Mouse (Mus musculus): ENCODE measurements around the gene Sema6b.

Gene Sema6b

GRCm38 (mm10) chr17:56117251-56117710 is 22.9 kb downstream of the Sema6b start, which contains the start of gene Plin5:
Plin5 (minus strand) TSS chr17:56117596.
- peak; percentile 99 for DNase-seq

- peak; percentile 92 for DNase-seq
These were observed 23.9 kb downstream of the Sema6b start for GRCm38 (mm10) chr17:56116193-56116592.

- DNase-seq: peak; percentile 90
These were observed 27.4 kb downstream of the Sema6b start for GRCm38 (mm10) chr17:56112743-56113142.

- DNase-seq: peak; percentile 96
These were observed 28.3 kb downstream of the Sema6b start for GRCm38 (mm10) chr17:56111864-56112263.

- DNase-seq: peak; percentile 95
These were observed 29.1 kb downstream of the Sema6b start for GRCm38 (mm10) chr17:56111021-56111420.

- DNase-seq: peak; percentile 96
These were observed 29.6 kb downstream of the Sema6b start for GRCm38 (mm10) chr17:56110571-56110970.

- peak; percentile 99 for DNase-seq
These were observed 30.7 kb downstream of the Sema6b start, which contains the start of gene Plin4 for GRCm38 (mm10) chr17:56109219-56110051. Plin4 (minus strand) TSS chr17:56109803.

- DNase-seq: peak; percentile 99
These were observed 31.7 kb downstream of the Sema6b start for GRCm38 (mm10) chr17:56108334-56109044.

GRCm38 (mm10) chr17:56107736-56108135 is 32.4 kb downstream of the Sema6b start:
- DNase-seq: peak; percentile 93

GRCm38 (mm10) chr17:56106981-56107380 is 33.2 kb downstream of the Sema6b start:
- peak; percentile 91 for DNase-seq

- DNase-seq: peak; percentile 72
These were observed 33.7 kb downstream of the Sema6b start for GRCm38 (mm10) chr17:56106436-56106835.

- peak; percentile 92 for DNase-seq
These were observed 35.3 kb downstream of the Sema6b start for GRCm38 (mm10) chr17:56104821-56105220.

GRCm38 (mm10) chr17:56103465-56104285 is 36.5 kb downstream of the Sema6b start:
- peak; percentile 89 for DNase-seq

- peak; percentile 94 for DNase-seq
These were observed 37.2 kb downstream of the Sema6b start for GRCm38 (mm10) chr17:56102927-56103326.

- peak; percentile 91 for DNase-seq
These were observed 38.0 kb downstream of the Sema6b start for GRCm38 (mm10) chr17:56102158-56102557.

GRCm38 (mm10) chr17:56100811-56101210 is 39.3 kb downstream of the Sema6b start:
- peak; percentile 94 for DNase-seq

- peak; percentile 94 for DNase-seq
These were observed 41.2 kb downstream of the Sema6b start for GRCm38 (mm10) chr17:56098711-56099572.

- DNase-seq: peak; percentile 91
These were observed 42.0 kb downstream of the Sema6b start for GRCm38 (mm10) chr17:56098180-56098579.

- DNase-seq: peak; percentile 90
These were observed 43.3 kb downstream of the Sema6b start for GRCm38 (mm10) chr17:56096883-56097282.

GRCm38 (mm10) chr17:56092794-56093193 is 47.3 kb downstream of the Sema6b start:
- DNase-seq: no peak

- no peak for DNase-seq
These were observed 47.8 kb downstream of the Sema6b start for GRCm38 (mm10) chr17:56092312-56092711.
